Mouse (Mus musculus) heart, embryonic 10.5 days (tissue): ENCODE data around the gene Gpi1. TPM values are rescaled to one million over a fixed set of nuclear protein-coding genes. Genes with fewer than 3 reads are reported as not detected.

ENCODE experiments used
- DNase-seq: peaks from one replicate; pipeline ENCODE4 v3.0.0-alpha.2; 2017; ENCODE audit warnings: low spot score
- H3K27ac ChIP-seq: fragments of 300-500 bp; sonication (generic); 2 replicates; pipeline ENCODE4 v1.5.1; 2016; ENCODE audit warnings: mild to moderate bottlenecking
- H3K27me3 ChIP-seq: fragments of 300-500 bp; sonication (generic); 2 replicates; pipeline ENCODE4 v1.6.1; 2016; ENCODE audit warnings: mild to moderate bottlenecking; ENCODE audit not compliant: poor library complexity, insufficient read depth, severe bottlenecking
- H3K36me3 ChIP-seq: fragments of 300-500 bp; sonication (generic); 2 replicates; pipeline ENCODE4 v1.6.1; 2016; ENCODE audit warnings: mild to moderate bottlenecking, moderate library complexity
- H3K4me1 ChIP-seq: fragments of 300-500 bp; sonication (generic); 2 replicates; pipeline ENCODE4 v1.6.1; 2016; ENCODE audit warnings: mild to moderate bottlenecking
- H3K4me3 ChIP-seq: fragments of 300-500 bp; sonication (generic); 2 replicates; pipeline ENCODE4 v1.5.1; 2016; ENCODE audit warnings: mild to moderate bottlenecking, moderate library complexity
- H3K9me3 ChIP-seq: fragments of 300-500 bp; sonication (generic); 2 replicates; pipeline ENCODE4 v1.6.1; 2016; ENCODE audit warnings: mild to moderate bottlenecking, moderate library complexity
- WGBS: fragments of 180-500 bp; shearing (Covaris S2); methylation state at CpG from one replicate; pipeline ENCODE4 v1.1.7; 2016; 5-methylcytosine and 5-hydroxymethylcytosine counted together
- polyA plus RNA-seq: library from polyadenylated mRNA; unstranded; fragments of >200 nt; fragmentation: Nextera tagmentation; extraction: Ambion mirVana; gene quantifications from 2 replicates; pipeline ENCODE4 v1.2.1, GENCODE M21; 2016

Gene Gpi1
- polyA plus RNA-seq, 1 experiment from 2014 or later: 650 TPM

GRCm38 (mm10) chr7:34246870-34247499 is 16.8 kb upstream of the Gpi1 start:
- no peak overlapping the region for H3K4me3 ChIP-seq
- 87% methylated on average over 3 of the region's 3 CpGs for WGBS
- no peaks in the 10 kb centered on the region for H3K9me3 ChIP-seq
- no peak overlapping the region for H3K27ac ChIP-seq
- no peaks in the 10 kb centered on the region for H3K4me1 ChIP-seq
- DNase-seq: no peak
- H3K27me3 ChIP-seq: no peaks in the 10 kb centered on the region
- H3K36me3 ChIP-seq: peaks cover 78% of the 10 kb centered on the region

DNA sequence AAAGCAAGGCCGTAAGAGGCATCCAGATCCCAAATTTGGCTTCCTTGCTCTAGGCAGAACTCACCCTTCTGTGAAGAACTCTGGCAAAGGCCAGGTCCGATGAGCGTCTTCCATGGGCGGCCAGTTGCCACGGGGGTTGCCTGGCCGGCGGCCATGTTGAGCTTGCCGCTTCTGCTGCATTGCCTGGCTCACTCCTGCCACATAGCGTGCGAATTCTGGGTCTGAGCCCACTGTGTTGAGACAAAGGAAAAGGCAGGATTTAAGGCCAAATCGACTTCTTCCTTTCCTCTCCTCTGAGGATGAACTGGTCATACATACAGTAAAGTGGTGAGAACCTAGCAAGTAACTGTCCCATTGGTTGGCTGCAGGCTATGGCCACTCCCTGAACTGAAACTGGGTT is 12.0 kb upstream of the Gpi1 start:
- Histone ChIP-seq H3K9me3 (no peaks in the 10 kb centered on the region), H3K27me3 (no peaks in the 10 kb centered on the region), H3K4me1 (no peaks in the 10 kb centered on the region), H3K27ac (no peak overlapping the region), H3K36me3 (peaks cover 82% of the 10 kb centered on the region), H3K4me3 (no peak overlapping the region)
- WGBS: 92% methylated on average over 11 of the region's 11 CpGs
- no peak for DNase-seq

GRCm38 (mm10) chr7:34238086-34238485 is 8.0 kb upstream of the Gpi1 start:
- Histone ChIP-seq H3K36me3 (peaks cover 63% of the 10 kb centered on the region), H3K4me1 (peaks cover 13% of the 10 kb centered on the region), H3K4me3 (no peak overlapping the region), H3K9me3 (no peaks in the 10 kb centered on the region), H3K27ac (no peak overlapping the region), H3K27me3 (no peaks in the 10 kb centered on the region)
- WGBS: 94% methylated on average over 5 of the region's 5 CpGs
- no peak for DNase-seq

DNA sequence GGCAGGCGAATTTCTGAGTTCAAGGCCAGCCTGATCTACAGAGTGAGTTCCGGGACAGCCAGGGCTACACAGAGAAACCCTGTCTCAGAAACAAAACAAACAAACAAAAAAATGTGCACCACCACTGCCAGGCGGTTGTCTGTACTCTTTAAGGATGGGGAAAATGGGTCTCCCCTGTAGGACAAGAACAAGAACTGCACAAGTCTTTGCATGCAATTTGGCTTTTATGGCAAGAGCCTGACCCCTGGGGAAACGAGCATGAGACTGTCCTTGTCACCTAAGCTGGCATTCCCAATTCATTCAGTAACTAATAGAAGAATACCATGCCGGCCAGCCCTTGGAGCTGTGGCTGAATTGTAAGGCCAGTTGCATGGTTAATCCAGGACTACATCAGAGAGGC is 5.5 kb upstream of the Gpi1 start:
- no peak for DNase-seq
- peaks cover 20% of the 10 kb centered on the region for H3K4me1 ChIP-seq
- 88% methylated on average over 5 of the region's 5 CpGs for WGBS
- H3K36me3 ChIP-seq: peaks cover 44% of the 10 kb centered on the region
- no peaks in the 10 kb centered on the region for H3K27me3 ChIP-seq
- H3K4me3 ChIP-seq: no peak overlapping the region
- no peak overlapping the region for H3K27ac ChIP-seq
- no peaks in the 10 kb centered on the region for H3K9me3 ChIP-seq

GRCm38 (mm10) chr7:34234610-34235561 is 4.8 kb upstream of the Gpi1 start:
- 3% methylated on average over 17 of the region's 17 CpGs for WGBS
- H3K4me1 ChIP-seq: peaks cover 25% of the 10 kb centered on the region
- DNase-seq: no peak

GRCm38 (mm10) chr7:34233909-34234609 is 3.9 kb upstream of the Gpi1 start:
- H3K4me3 ChIP-seq: peak overlapping the region; percentile 64
- peaks cover 29% of the 10 kb centered on the region for H3K36me3 ChIP-seq
- H3K4me1 ChIP-seq: peaks cover 30% of the 10 kb centered on the region
- no peaks in the 10 kb centered on the region for H3K9me3 ChIP-seq
- no peaks in the 10 kb centered on the region for H3K27me3 ChIP-seq
- DNase-seq: peak; percentile 99
- WGBS: under 1% methylated on average over 46 of the region's 46 CpGs
- H3K27ac ChIP-seq: peak overlapping the region; percentile 96

More at GRCm38 (mm10) chr7:34234610-34235561, 4.8 kb upstream of the Gpi1 start:
- Histone ChIP-seq H3K4me3 (peak overlapping the region; percentile 64), H3K9me3 (no peaks in the 10 kb centered on the region), H3K36me3 (peaks cover 38% of the 10 kb centered on the region), H3K27me3 (no peaks in the 10 kb centered on the region), H3K27ac (peak overlapping the region; percentile 96)

- H3K27ac ChIP-seq: peak overlapping the region; percentile 96
- peaks cover 28% of the 10 kb centered on the region for H3K36me3 ChIP-seq
- H3K4me1 ChIP-seq: peaks cover 40% of the 10 kb centered on the region
- DNase-seq: no peak
- H3K27me3 ChIP-seq: no peaks in the 10 kb centered on the region
- H3K9me3 ChIP-seq: no peaks in the 10 kb centered on the region
- H3K4me3 ChIP-seq: peak overlapping the region; percentile 64
- 40% methylated on average over 7 of the region's 7 CpGs for WGBS
Observed at GRCm38 (mm10) chr7:34232785-34233725, 2.9 kb upstream of the Gpi1 start.

DNA sequence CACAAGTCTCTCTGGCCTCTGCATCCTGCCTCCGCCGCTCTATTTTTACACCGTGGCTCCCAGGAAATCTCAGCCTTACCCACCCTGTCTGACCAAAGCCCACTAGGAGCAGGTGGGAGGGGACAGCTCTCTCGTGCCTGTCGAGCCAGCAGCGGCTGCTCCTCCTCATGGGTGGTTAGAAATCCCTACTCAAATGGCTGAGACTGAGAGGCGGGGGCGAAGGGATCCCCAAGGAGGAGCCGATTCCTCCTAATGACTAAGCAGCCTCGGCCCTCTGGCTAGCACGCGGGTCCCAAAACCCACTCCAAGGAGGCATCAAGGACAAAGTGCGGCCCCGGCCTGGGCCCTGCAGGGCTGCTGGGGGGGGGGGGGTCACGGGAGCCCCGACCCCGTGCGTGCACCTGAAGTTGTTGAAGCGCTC is 435 bp downstream of the Gpi1 start:
- peaks cover 42% of the 10 kb centered on the region for H3K36me3 ChIP-seq
- WGBS: 0% methylated on average over 15 of the region's 19 CpGs
- peak overlapping the region; percentile 82 for H3K4me3 ChIP-seq
- no peaks in the 10 kb centered on the region for H3K27me3 ChIP-seq
- DNase-seq: peak; percentile 88
- peaks cover 59% of the 10 kb centered on the region for H3K4me1 ChIP-seq
- H3K9me3 ChIP-seq: no peaks in the 10 kb centered on the region
- peak overlapping the region; percentile 95 for H3K27ac ChIP-seq

GRCm38 (mm10) chr7:34229153-34229552 is 983 bp downstream of the Gpi1 start:
- 17% methylated on average over 5 of the region's 5 CpGs for WGBS

DNA sequence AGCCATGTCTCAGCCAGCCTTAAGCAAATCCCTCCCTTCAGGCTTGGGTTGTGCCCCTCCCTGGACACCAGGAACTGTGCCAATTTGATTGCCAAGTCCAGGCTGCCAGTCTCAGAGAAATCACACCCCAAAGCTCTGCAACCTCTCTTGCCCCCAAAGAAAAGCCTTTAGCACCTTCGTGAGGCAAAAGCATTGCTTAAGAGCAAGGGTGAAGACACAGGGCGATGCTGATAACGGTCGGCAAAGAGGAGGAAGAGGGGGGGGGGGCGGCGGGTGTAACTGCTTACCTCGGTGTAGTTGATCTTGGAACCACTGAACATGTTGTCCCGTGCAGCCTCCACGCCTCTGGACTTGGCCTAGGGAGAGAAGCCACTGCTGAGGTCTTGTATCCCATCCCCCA is 1.5 kb downstream of the Gpi1 start:
- H3K36me3 ChIP-seq: peaks cover 53% of the 10 kb centered on the region
- 29% methylated on average over 7 of the region's 9 CpGs for WGBS
- no peaks in the 10 kb centered on the region for H3K27me3 ChIP-seq
- peak overlapping the region; percentile 82 for H3K4me3 ChIP-seq
- no peak for DNase-seq
- no peaks in the 10 kb centered on the region for H3K9me3 ChIP-seq
- H3K27ac ChIP-seq: peak overlapping the region; percentile 95; the same call in 1 of the 2 replicates
- peaks cover 54% of the 10 kb centered on the region for H3K4me1 ChIP-seq

More at GRCm38 (mm10) chr7:34229153-34229552, 983 bp downstream of the Gpi1 start:
- no peaks in the 10 kb centered on the region for H3K9me3 ChIP-seq
- peak overlapping the region; percentile 82 for H3K4me3 ChIP-seq
- peaks cover 48% of the 10 kb centered on the region for H3K36me3 ChIP-seq
- DNase-seq: no peak
- peaks cover 59% of the 10 kb centered on the region for H3K4me1 ChIP-seq
- H3K27ac ChIP-seq: peak overlapping the region; percentile 95
- H3K27me3 ChIP-seq: no peaks in the 10 kb centered on the region

DNA sequence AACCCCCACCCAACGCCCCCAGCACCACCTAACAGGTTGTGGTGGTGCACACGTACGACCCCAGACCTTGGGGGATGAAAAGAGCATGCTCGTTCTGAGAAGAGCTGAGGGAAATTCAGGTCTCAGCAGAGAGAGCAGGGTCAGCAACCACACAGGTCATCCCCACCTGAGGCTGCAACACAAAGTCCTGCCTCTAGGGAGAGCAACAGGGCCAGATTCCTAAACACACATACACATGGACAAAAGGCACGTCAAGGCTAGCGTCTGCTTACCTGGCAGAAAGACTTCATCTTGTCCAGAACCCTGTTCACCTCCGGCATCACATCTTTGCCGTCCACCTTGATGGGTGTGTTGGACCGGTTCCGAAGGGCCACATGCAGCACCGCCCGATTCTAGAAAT is 3.3 kb downstream of the Gpi1 start:
- Histone ChIP-seq H3K9me3 (no peaks in the 10 kb centered on the region), H3K27ac (no peak overlapping the region; the same call in 1 of the 2 replicates), H3K4me1 (peaks cover 43% of the 10 kb centered on the region), H3K27me3 (no peaks in the 10 kb centered on the region), H3K36me3 (peaks cover 71% of the 10 kb centered on the region), H3K4me3 (peak overlapping the region; percentile 3; the same call in 1 of the 2 replicates)
- DNase-seq: no peak
- WGBS: 88% methylated on average over 12 of the region's 12 CpGs

DNA sequence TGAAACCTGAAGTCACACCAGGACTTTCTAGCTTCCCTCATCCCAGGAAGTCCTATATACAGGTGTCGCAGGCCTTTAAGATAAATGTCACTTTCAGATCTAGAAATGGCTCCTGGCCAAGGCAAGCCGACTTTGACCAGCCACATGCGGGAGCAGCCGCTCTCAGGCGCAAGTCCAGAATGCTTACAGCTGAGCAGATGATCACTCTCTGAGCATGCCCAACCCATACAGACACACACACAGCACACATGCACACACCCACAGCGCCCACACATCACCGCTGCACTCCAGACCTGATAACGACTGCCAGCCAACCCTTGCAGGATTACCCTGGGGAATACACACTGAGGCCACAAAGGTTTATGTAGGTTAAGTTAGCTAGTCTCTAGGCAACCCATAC is 4.0 kb downstream of the Gpi1 start:
- Histone ChIP-seq H3K9me3 (no peaks in the 10 kb centered on the region), H3K36me3 (peaks cover 79% of the 10 kb centered on the region), H3K4me3 (peak overlapping the region; percentile 15; the same call in 1 of the 2 replicates), H3K4me1 (peaks cover 43% of the 10 kb centered on the region), H3K27me3 (no peaks in the 10 kb centered on the region), H3K27ac (no peak overlapping the region)
- WGBS: 79% methylated on average over 8 of the region's 8 CpGs
- DNase-seq: no peak
